Mouse (Mus musculus): ENCODE results near the gene Ip6k1. TPM values are rescaled to one million over a fixed set of nuclear protein-coding genes. Genes with fewer than 3 reads are reported as not detected.
A peak's percentile ranks its signal among the peaks of the same experiment; 100 is the strongest.

Gene Ip6k1
- total RNA-seq, 2 experiments from 2014 or later = 17.6 to 22.8 TPM

DNA sequence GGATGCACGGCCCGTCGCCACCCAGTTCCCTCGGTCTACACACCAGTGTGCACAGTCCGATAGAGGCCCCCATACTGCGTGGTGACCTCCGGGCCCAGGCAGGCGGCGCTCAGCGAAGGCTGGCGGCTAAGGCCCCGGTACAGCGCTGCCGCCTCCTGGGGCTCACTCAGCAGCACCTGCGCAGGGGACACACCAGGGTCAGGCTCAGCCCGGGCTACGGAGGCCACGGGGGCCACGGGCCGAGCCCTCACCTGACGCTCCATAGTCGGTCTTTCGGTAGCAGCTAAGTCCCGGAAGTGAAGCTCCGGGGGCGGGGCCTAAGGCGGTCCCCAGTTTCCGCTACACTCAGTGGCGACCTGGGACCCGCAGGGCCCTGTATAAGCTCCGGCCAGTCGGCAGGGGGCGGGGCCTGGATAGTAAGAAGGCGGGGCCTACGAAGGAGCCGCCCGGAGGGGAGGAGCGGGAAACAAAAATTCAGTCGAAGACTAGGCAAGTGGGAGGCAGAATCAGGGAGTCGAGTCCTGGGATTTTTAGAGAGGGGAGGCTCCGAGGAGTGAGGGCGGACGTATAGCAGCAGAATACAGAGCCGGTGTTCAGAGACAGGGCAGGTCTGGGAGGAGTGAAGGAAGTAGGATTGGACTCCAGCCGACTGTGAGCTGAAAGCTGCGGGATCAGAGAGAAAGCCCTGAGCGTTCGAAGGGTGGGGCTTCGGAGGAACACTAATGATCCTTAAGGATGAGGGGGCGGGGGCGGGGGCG, 92.1 kb downstream of the Ip6k1 start, which contains the start of gene Apeh:
TSS of gene Apeh (minus strand) at position 423 of the 758 bp plus-strand sequence.
- DNase-seq (ENCODE audit: low spot score) = peak; percentile 96

DNA sequence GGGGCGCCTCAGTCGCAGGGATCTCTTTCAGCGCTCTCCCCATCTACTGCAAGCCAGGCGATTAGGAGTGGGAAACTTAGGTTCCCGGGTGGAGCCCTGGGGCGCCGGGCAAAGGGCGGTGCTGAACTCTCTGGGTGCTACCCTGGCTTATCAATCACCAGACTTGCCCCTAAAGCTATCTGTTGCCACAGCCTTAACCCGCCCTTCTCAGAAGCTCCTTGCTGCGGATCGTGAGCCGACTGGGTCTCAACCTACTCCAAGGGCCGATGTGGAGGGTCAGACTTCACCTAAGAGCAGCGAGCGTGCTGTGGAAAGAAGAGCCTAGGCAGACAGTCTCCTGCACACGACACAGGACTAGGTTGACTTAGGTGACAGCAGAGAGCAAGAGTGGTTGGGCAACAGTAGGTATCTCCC, 92.7 kb downstream of the Ip6k1 start:
- no peak for DNase-seq (ENCODE audit: low spot score)

DNA sequence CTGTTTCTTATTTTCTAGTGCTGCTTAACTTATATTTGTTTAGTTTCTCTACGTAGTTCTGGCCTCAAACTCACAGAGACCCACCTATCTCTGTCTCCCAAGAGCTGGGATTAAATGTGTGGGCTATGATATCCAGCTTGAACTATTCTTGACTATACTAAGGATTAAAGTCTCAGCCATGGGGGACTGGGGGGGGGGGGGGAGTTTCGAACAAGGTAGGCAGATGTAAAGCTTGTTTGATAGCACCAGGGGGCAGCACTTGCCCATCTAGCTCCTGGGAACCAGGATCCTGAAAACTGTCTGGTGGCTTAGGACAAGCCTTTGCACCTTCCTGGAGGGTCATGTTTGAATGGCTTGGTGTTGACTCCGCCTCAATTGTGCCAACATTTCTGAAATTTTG, 93.2 kb downstream of the Ip6k1 start:
- DNase-seq (ENCODE audit: low spot score) = peak; percentile 64

DNA sequence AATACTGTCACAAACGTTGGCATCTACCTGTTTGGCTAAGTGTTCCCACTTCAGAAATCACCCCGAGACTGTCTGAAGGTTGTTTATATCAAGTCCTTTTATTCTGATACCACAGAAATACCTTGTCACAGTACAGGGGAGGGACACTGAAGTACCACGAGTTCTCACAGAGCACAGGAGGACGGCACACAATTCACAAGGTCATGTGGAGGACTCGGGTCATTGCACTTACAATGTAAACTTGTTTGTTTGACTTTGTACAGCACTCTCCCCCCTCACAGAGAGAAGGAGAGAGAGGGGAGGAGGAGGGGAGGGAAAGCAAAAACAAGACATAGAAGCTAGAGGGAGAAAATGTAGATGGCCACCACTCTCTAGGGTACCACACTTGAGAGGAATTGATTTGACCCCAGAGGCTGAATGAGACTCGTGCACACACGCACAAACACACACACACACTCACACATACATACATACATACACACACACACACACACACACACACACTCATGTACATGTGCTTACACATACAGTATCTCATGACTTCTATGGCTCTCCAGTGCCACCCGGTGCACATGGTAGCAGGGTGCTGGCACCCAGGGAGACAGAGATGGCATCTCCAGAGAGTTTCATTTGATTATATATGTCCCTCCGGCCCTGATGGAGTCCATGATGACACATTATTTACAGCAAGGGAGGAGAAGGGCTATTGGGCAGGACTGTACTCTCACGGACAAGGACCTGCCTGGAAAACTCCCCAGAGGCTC, 93.8 kb downstream of the Ip6k1 start:
- no peak for DNase-seq (ENCODE audit: low spot score)

Small RNAs within 50 kb of the gene (microRNA-seq; reads per million reads assigned to microRNA genes)
- gene Mir7088 = not detected

Other genes with a start within 250 kb of the Ip6k1 start
- gene Rbm5, start 231.5 kb upstream of the Ip6k1 start, total RNA-seq (2021) = 10 to 100 TPM; 34.3 to 40.5 TPM
- 10 to 100 TPM; 16.6 to 18.3 TPM for gene Rbm6, start 129.3 kb upstream of the Ip6k1 start, total RNA-seq (2021)
- gene Mon1a, start 114.3 kb upstream of the Ip6k1 start, total RNA-seq (2021) = 10 to 100 TPM; 10.8 to 11.1 TPM
- gene Mst1r, start 95.6 kb upstream of the Ip6k1 start, total RNA-seq (2021) = under 1 TPM; 0.39 to 0.52 TPM
- not detected for gene Actl11, start 74.0 kb upstream of the Ip6k1 start, total RNA-seq (2021)
- under 1 TPM; 0.26 to 0.34 TPM for gene Camkv, start 66.8 kb upstream of the Ip6k1 start, total RNA-seq (2021)
- under 1 TPM; 0.27 to 0.62 TPM for gene Traip, start 52.4 kb upstream of the Ip6k1 start, total RNA-seq (2021)
- 1 to 10 TPM; 2.6 to 2.8 TPM for gene Uba7, start 27.0 kb upstream of the Ip6k1 start, total RNA-seq (2021)
- not detected for gene Gm20661, start 19.4 kb upstream of the Ip6k1 start, total RNA-seq (2021)
- gene Inka1, start 16.6 kb upstream of the Ip6k1 start, total RNA-seq (2021) = 1 to 10 TPM; 1.5 to 3.0 TPM
- not detected for gene Cdhr4, start 10.0 kb upstream of the Ip6k1 start, total RNA-seq (2021)
- not detected for gene Gm20662, start 6.2 kb upstream of the Ip6k1 start, total RNA-seq (2021)
- gene Gmppb, start 46.7 kb downstream of the Ip6k1 start, total RNA-seq (2021) = 1 to 10 TPM; 4.0 to 4.4 TPM
- gene Amigo3, start 50.7 kb downstream of the Ip6k1 start, total RNA-seq (2021) = 1 to 10 TPM; 1.8 to 2.0 TPM
- not detected for gene Mst1, start 77.9 kb downstream of the Ip6k1 start, total RNA-seq (2021)
- gene Rnf123, start 80.8 kb downstream of the Ip6k1 start, total RNA-seq (2021) = 100 to 1,000 TPM; 134 to 139 TPM
- gene Apeh, start 92.1 kb downstream of the Ip6k1 start, total RNA-seq (2021) = 10 to 100 TPM; 25.7 to 27.8 TPM
- gene Bsn, start 187.9 kb downstream of the Ip6k1 start, total RNA-seq (2021) = under 1 TPM; 0.02 TPM